ENCODE assay signal across 20 mouse cellular contexts in the genomic region with DNA sequence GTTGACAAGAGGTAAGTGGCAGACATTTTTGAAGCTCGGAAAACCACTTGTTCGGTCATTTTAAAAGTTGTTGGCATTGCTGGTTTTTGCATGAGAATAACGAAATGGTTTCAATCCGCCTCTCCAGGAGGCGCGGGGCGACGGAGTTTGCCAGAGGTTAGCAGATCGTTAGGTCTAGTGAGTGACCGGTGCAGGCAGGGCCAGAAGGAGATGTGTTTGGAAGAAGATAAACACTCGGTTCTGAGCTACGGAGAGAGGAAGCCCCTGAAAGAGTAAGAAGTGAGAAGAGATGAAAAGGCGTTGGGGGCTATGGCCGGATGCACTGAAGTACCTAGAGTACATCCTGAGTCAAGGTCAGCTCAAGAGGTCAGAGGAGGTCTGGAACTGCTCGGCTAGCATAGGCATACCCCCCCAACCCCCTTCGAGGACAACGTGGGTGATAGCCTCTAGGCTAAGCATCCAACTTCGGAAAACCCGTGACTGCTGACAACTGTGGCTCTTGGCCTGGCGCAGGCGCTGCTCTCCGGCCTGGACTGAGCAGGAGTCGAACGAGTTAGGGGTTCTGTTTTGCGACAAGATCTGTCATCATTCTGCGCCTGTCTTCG. TPM values are rescaled to one million over a fixed set of nuclear protein-coding genes. Genes with fewer than 3 reads are reported as not detected.
DNase-seq lines count a peak whose midpoint lies in the region; ATAC-seq lines count a peak whose summit lies in the region.
"Had no signal": no experiment of that assay in that cellular context is flagged by ENCODE, and none has a peak within 500 bp of the region (broad histone marks: within the 10 kb centered on the region; RNA-seq: fewer than 3 reads in every experiment).

No protein-coding gene starts in this region.

- no peaks in the 10 kb centered on the region for H3K9me3 ChIP-seq in hindbrain, embryonic 10.5 days
- H3K9me3 ChIP-seq in hindbrain, embryonic 13.5 days: no peaks in the 10 kb centered on the region
- H3K9me3 ChIP-seq in limb, embryonic 10.5 days (replicated peaks): no peaks in the 10 kb centered on the region
- H3K9me3 ChIP-seq: embryonic facial prominence, embryonic 15.5 days; forebrain, embryonic 13.5 days had no signal

- no peak overlapping the region for H3K9ac ChIP-seq in hindbrain, embryonic 13.5 days
- H3K9ac ChIP-seq: embryonic facial prominence, embryonic 15.5 days; forebrain, embryonic 13.5 days; lung, embryonic 14.5 days had no signal

- no peak overlapping the region for H3K4me2 ChIP-seq in hindbrain, embryonic 13.5 days

- DNase-seq in hindbrain, embryonic 10.5 days (ENCODE audit: low spot score): peak; percentile 38
- peak; percentile 8 for DNase-seq in thymus, postnatal 4 days
- DNase-seq in thymus, postnatal 36 days: no peak
- peak; percentile 65 for DNase-seq in limb, embryonic 10.5 days (ENCODE audit: low spot score)
- DNase-seq in yolk sac, embryonic 10.5 days (ENCODE audit: low spot score): peak; percentile 19
- DNase-seq in right cerebral cortex, adult 2 months (ENCODE audit: low spot score in 2 of 2): no peak
- DNase-seq in kidney, postnatal 4 days: no peak
- DNase-seq: cerebellum, adult 11 months; cerebellum, postnatal 36 days; heart, postnatal 10 days; layer of hippocampus, adult 9-11 months; lung, embryonic 14.5 days; right cerebral cortex, adult 18-20 months had no signal

- H3K36me3 ChIP-seq in hindbrain, embryonic 10.5 days: no peaks in the 10 kb centered on the region
- no peaks in the 10 kb centered on the region for H3K36me3 ChIP-seq in hindbrain, embryonic 13.5 days
- H3K36me3 ChIP-seq in limb, embryonic 10.5 days: no peaks in the 10 kb centered on the region
- H3K36me3 ChIP-seq: embryonic facial prominence, embryonic 15.5 days had no signal

- no peak overlapping the region for H3K4me3 ChIP-seq in hindbrain, embryonic 10.5 days
- no peak overlapping the region for H3K4me3 ChIP-seq in hindbrain, embryonic 13.5 days
- H3K4me3 ChIP-seq in limb, embryonic 10.5 days: peak overlapping the region; percentile 31; the same call in 1 of the 2 replicates
- H3K4me3 ChIP-seq: forebrain, embryonic 13.5 days had no signal

- ATAC-seq in hindbrain, embryonic 13.5 days (ENCODE audit: low FRiP score): no peak
- ATAC-seq: forebrain, embryonic 13.5 days; inflammation-experienced regulatory T-cells, adult 6 months had no signal

- peaks cover 70% of the 10 kb centered on the region for H3K27me3 ChIP-seq in hindbrain, embryonic 10.5 days (ENCODE audit: insufficient read depth, poor library complexity, severe bottlenecking)
- H3K27me3 ChIP-seq in hindbrain, embryonic 13.5 days: peaks cover 87% of the 10 kb centered on the region
- H3K27me3 ChIP-seq in limb, embryonic 10.5 days (ENCODE audit: low read depth, poor library complexity, severe bottlenecking): peaks cover 88% of the 10 kb centered on the region

- H3K27ac ChIP-seq in hindbrain, embryonic 10.5 days: no peak overlapping the region
- H3K27ac ChIP-seq in hindbrain, embryonic 13.5 days: no peak overlapping the region
- no peak overlapping the region for H3K27ac ChIP-seq in limb, embryonic 10.5 days
- H3K27ac ChIP-seq: embryonic facial prominence, embryonic 15.5 days; forebrain, embryonic 13.5 days; macrophage had no signal

- 2% methylated on average over 27 of the region's 27 CpGs for WGBS in hindbrain, embryonic 10.5 days
- WGBS in hindbrain, embryonic 13.5 days: 2% methylated on average over 27 of the region's 27 CpGs
- under 1% methylated on average over 27 of the region's 27 CpGs for WGBS in limb, embryonic 10.5 days

- peaks cover 45% of the 10 kb centered on the region for H3K4me1 ChIP-seq in hindbrain, embryonic 10.5 days (replicated peaks)
- peaks cover 36% of the 10 kb centered on the region for H3K4me1 ChIP-seq in hindbrain, embryonic 13.5 days (replicated peaks)
- peaks cover 40% of the 10 kb centered on the region for H3K4me1 ChIP-seq in limb, embryonic 10.5 days

RNA-seq across cellular contexts. Expression of a gene that starts 2.2 kb away (rescaled TPM):
- 0.27 and 0.46 TPM in 2 replicates for polyA plus RNA-seq in hindbrain, embryonic 10.5 days (2016; fragmentation: Nextera tagmentation; extraction: Ambion mirVana)
- 0.14 TPM in 1 of 2 replicates, not detected in the other for polyA plus RNA-seq in hindbrain, embryonic 13.5 days (2015; fragmentation: Nextera tagmentation; extraction: Ambion mirVana)
- 0.11 and 0.50 TPM in 2 replicates for polyA plus RNA-seq in limb, embryonic 10.5 days (2016; fragmentation: Nextera tagmentation; extraction: Ambion mirVana)
- polyA plus RNA-seq: forebrain, embryonic 13.5 days; gonadal fat pad, adult 2 months; inflammation-experienced regulatory T-cells, adult 6 months; kidney, embryonic 16.5 days; lung, embryonic 14.5 days; macrophage had no signal

RNA-seq across cellular contexts. Expression of a gene that starts 58.6 kb away (rescaled TPM):
- polyA plus RNA-seq in hindbrain, embryonic 10.5 days (2016; fragmentation: Nextera tagmentation; extraction: Ambion mirVana): 71.8 and 74.8 TPM in 2 replicates
- 68.8 and 71.8 TPM in 2 replicates for polyA plus RNA-seq in hindbrain, embryonic 13.5 days (2015; fragmentation: Nextera tagmentation; extraction: Ambion mirVana)
- 54.3 and 63.2 TPM in 2 replicates for polyA plus RNA-seq in limb, embryonic 10.5 days (2016; fragmentation: Nextera tagmentation; extraction: Ambion mirVana)

Comparison
In these comparisons a context has a peak if more than half of its experiments do, and no peak if none do; other contexts are left out.
1. DNase-seq: peak in hindbrain, embryonic 10.5 days (single experiment), thymus, postnatal 4 days (single experiment), limb, embryonic 10.5 days (single experiment) and yolk sac, embryonic 10.5 days (single experiment); none in thymus, postnatal 36 days (0 of 2), right cerebral cortex, adult 2 months (0 of 2) and kidney, postnatal 4 days (0 of 2).